Comparison of ENCODE assay signal across 9 mouse cellular contexts in genomic region chr8:71586891-71587290, GRCm38 (mm10). TPM values are rescaled to one million over a fixed set of nuclear protein-coding genes. Genes with fewer than 3 reads are reported as not detected.
A peak's percentile ranks its signal among the peaks of the same experiment; 100 is the strongest.
DNase-seq lines count a peak whose midpoint lies in the region; ATAC-seq and TF ChIP-seq lines count a peak whose summit lies in the region.
"Had no signal": no experiment of that assay in that cellular context is flagged by ENCODE, and none has a peak within 500 bp of the region (broad histone marks: within the 10 kb centered on the region; RNA-seq: fewer than 3 reads in every experiment).

No protein-coding gene starts in this region.

- H3K9me3 ChIP-seq in heart, embryonic 10.5 days: no peaks in the 10 kb centered on the region
- H3K9me3 ChIP-seq in limb, embryonic 11.5 days (ENCODE audit: control insufficient read depth, low read length): no peaks in the 10 kb centered on the region
- H3K9me3 ChIP-seq: hindbrain, embryonic 15.5 days had no signal

- H3K27ac ChIP-seq in heart, embryonic 10.5 days: no peak overlapping the region
- H3K27ac ChIP-seq in spleen, adult 2 months (ENCODE audit: insufficient read depth, low read length): no peak overlapping the region
- H3K27ac ChIP-seq in limb, embryonic 11.5 days (replicated peaks; ENCODE audit: low read depth, low read length): no peak overlapping the region
- H3K27ac ChIP-seq: hindbrain, embryonic 15.5 days had no signal

- peaks cover 17% of the 10 kb centered on the region; the same call in 1 of the 2 replicates for H3K36me3 ChIP-seq in heart, embryonic 10.5 days
- H3K36me3 ChIP-seq in spleen, adult 2 months (ENCODE audit: control insufficient read depth, insufficient read depth, low read length): no peaks in the 10 kb centered on the region
- no peaks in the 10 kb centered on the region for H3K36me3 ChIP-seq in limb, embryonic 11.5 days (ENCODE audit: control insufficient read depth, insufficient read depth, low read length)

- H3K27me3 ChIP-seq in heart, embryonic 10.5 days (ENCODE audit: insufficient read depth, poor library complexity, severe bottlenecking): peaks cover 14% of the 10 kb centered on the region
- H3K27me3 ChIP-seq in spleen, adult 2 months (ENCODE audit: control insufficient read depth, insufficient read depth, low read length): no peaks in the 10 kb centered on the region
- no peaks in the 10 kb centered on the region for H3K27me3 ChIP-seq in limb, embryonic 11.5 days (ENCODE audit: control insufficient read depth, insufficient read depth, low read length)
- H3K27me3 ChIP-seq: hindbrain, embryonic 15.5 days had no signal

- DNase-seq in heart, postnatal 4 days: peak; percentile 67
- DNase-seq in heart, embryonic 10.5 days (ENCODE audit: low spot score): no peak
- DNase-seq in spleen, adult 2 months (ENCODE audit: low read depth in 1 of 2, low spot score in 2 of 2): no peak
- no peak for DNase-seq in spleen, adult 12 weeks (ENCODE audit: low spot score)
- peak; percentile 37 for DNase-seq in brain, adult 2 months (ENCODE audit: low read depth, low spot score)
- DNase-seq in limb, embryonic 11.5 days (ENCODE audit: low spot score): peak; percentile 67
- peak; percentile 59 for DNase-seq in thymus, postnatal 25 days
- DNase-seq in frontal cortex, postnatal 10 days (ENCODE audit: low spot score in 2 of 2): no peak

- no peak for ATAC-seq in limb, embryonic 11.5 days (ENCODE audit: insufficient number of reproducible peaks, low FRiP score, low TSS enrichment, low read depth)

- WGBS in heart, embryonic 10.5 days: 70% methylated on average over 2 of the region's 2 CpGs
- WGBS in spleen, adult 2 months: 51% methylated on average over 2 of the region's 2 CpGs
- WGBS in limb, embryonic 11.5 days: 72% methylated on average over 2 of the region's 2 CpGs

- TF ChIP-seq CTCF in spleen, adult 2 months (IDR thresholded peaks at IDR 0.05; ENCODE audit: extremely low read depth, insufficient read depth, insufficient read length, insufficient replicate concordance): peak; percentile 42; the same call in 1 of the 2 replicates

- H3K4me1 ChIP-seq in heart, embryonic 10.5 days: peaks cover 7% of the 10 kb centered on the region
- peaks cover 3% of the 10 kb centered on the region; the same call in 1 of the 2 replicates for H3K4me1 ChIP-seq in spleen, adult 2 months (ENCODE audit: control insufficient read depth, insufficient read depth, insufficient read length)
- H3K4me1 ChIP-seq in limb, embryonic 11.5 days (ENCODE audit: control insufficient read depth, insufficient read depth, low read length): no peaks in the 10 kb centered on the region

- no peak overlapping the region for H3K4me2 ChIP-seq in limb, embryonic 11.5 days (ENCODE audit: low read depth, severe bottlenecking)
- H3K4me2 ChIP-seq: hindbrain, embryonic 15.5 days had no signal

- H3K9ac ChIP-seq in limb, embryonic 11.5 days (ENCODE audit: low read length): no peak overlapping the region
- H3K9ac ChIP-seq: hindbrain, embryonic 15.5 days had no signal

- no peak overlapping the region for H3K4me3 ChIP-seq in heart, embryonic 10.5 days
- no peak overlapping the region for H3K4me3 ChIP-seq in spleen, adult 2 months (ENCODE audit: extremely low read depth, insufficient read depth, insufficient read length)
- H3K4me3 ChIP-seq in limb, embryonic 11.5 days (ENCODE audit: low read depth, low read length): no peak overlapping the region
- H3K4me3 ChIP-seq: hindbrain, embryonic 15.5 days had no signal

- no peak for TF ChIP-seq POLR2A in spleen, adult 2 months (IDR thresholded peaks at IDR 0.05; ENCODE audit: low read depth, low read length)

RNA-seq across cellular contexts. Expression of gene Pgls, which starts 5.1 kb away (rescaled TPM):
- 10 to 100 TPM; 92.0 to 95.5 TPM for total RNA-seq in heart, postnatal 4 days (2021)
- polyA plus RNA-seq in heart, embryonic 10.5 days (2016; fragmentation: Nextera tagmentation; extraction: Ambion mirVana): 195 and 228 TPM in 2 replicates
- polyA plus RNA-seq in spleen, adult 2 months (2012; rRNA removed): 171 and 224 TPM in 2 replicates
- polyA plus RNA-seq in limb, embryonic 11.5 days (2014; fragmentation: Nextera tagmentation; extraction: Ambion mirVana): 230 and 239 TPM in 2 replicates

RNA-seq across cellular contexts. Expression of gene Fam129c, which starts 10.6 kb away (rescaled TPM):
- total RNA-seq in heart, postnatal 4 days (2021): 1 to 10 TPM; 1.3 to 2.3 TPM
- 1.6 and 3.6 TPM in 2 replicates for polyA plus RNA-seq in heart, embryonic 10.5 days (2016; fragmentation: Nextera tagmentation; extraction: Ambion mirVana)
- 115 and 173 TPM in 2 replicates for polyA plus RNA-seq in spleen, adult 2 months (2012; rRNA removed)
- polyA plus RNA-seq in limb, embryonic 11.5 days (2014; fragmentation: Nextera tagmentation; extraction: Ambion mirVana): 2.7 and 3.8 TPM in 2 replicates

RNA-seq across cellular contexts. Expression of gene Slc27a1, which starts 18.2 kb away (rescaled TPM):
- total RNA-seq in heart, postnatal 4 days (2021): 10 to 100 TPM; 77.0 to 80.3 TPM
- polyA plus RNA-seq in heart, embryonic 10.5 days (2016; fragmentation: Nextera tagmentation; extraction: Ambion mirVana): 19.0 and 19.4 TPM in 2 replicates
- 38.2 and 47.0 TPM in 2 replicates for polyA plus RNA-seq in spleen, adult 2 months (2012; rRNA removed)
- polyA plus RNA-seq in limb, embryonic 11.5 days (2014; fragmentation: Nextera tagmentation; extraction: Ambion mirVana): 16.7 and 18.0 TPM in 2 replicates

RNA-seq across cellular contexts. Expression of gene Nxnl1, which starts 20.5 kb away (rescaled TPM):
- total RNA-seq in heart, postnatal 4 days (2021): not detected
- not detected in 2 replicates for polyA plus RNA-seq in heart, embryonic 10.5 days (2016; fragmentation: Nextera tagmentation; extraction: Ambion mirVana)
- not detected in 2 replicates for polyA plus RNA-seq in spleen, adult 2 months (2012; rRNA removed)
- polyA plus RNA-seq in limb, embryonic 11.5 days (2014; fragmentation: Nextera tagmentation; extraction: Ambion mirVana): not detected in 2 replicates

RNA-seq across cellular contexts. Expression of gene Colgalt1, which starts 23.9 kb away (rescaled TPM):
- 10 to 100 TPM; 48.0 to 50.3 TPM for total RNA-seq in heart, postnatal 4 days (2021)
- polyA plus RNA-seq in heart, embryonic 10.5 days (2016; fragmentation: Nextera tagmentation; extraction: Ambion mirVana): 54.4 and 60.5 TPM in 2 replicates
- 159 and 216 TPM in 2 replicates for polyA plus RNA-seq in spleen, adult 2 months (2012; rRNA removed)
- 46.6 and 49.8 TPM in 2 replicates for polyA plus RNA-seq in limb, embryonic 11.5 days (2014; fragmentation: Nextera tagmentation; extraction: Ambion mirVana)

Comparison
In these comparisons a context has a peak if more than half of its experiments do, and no peak if none do; other contexts are left out.
1. DNase-seq: peak in heart, postnatal 4 days (single experiment), brain, adult 2 months (single experiment), limb, embryonic 11.5 days (single experiment) and thymus, postnatal 25 days (single experiment); none in heart, embryonic 10.5 days (single experiment), spleen, adult 2 months (0 of 2), spleen, adult 12 weeks (single experiment) and frontal cortex, postnatal 10 days (0 of 2).
2. RNA of gene Fam129c, which starts 10.6 kb away (polyA plus RNA-seq): 115 to 173 TPM in spleen, adult 2 months; 1.6 to 3.6 TPM in heart, embryonic 10.5 days and 2.7 to 3.8 TPM in limb, embryonic 11.5 days; every median in the first group is over 10 times any median in the second.